Mouse (Mus musculus) spleen, adult 12 weeks (tissue): ENCODE measurements around the gene Stab1.

Experiments used
- DNase-seq: peaks from one replicate; pipeline ENCODE4 v3.0.0; 2022; ENCODE audit warnings: low spot score

The Stab1 gene

GRCm38 (mm10) chr14:31165010-31165409 is 3.4 kb downstream of the Stab1 start:
- DNase-seq: no peak

GRCm38 (mm10) chr14:31164067-31164466 is 4.4 kb downstream of the Stab1 start:
- no peak for DNase-seq

GRCm38 (mm10) chr14:31161638-31162037 is 6.8 kb downstream of the Stab1 start:
- DNase-seq: no peak

- no peak for DNase-seq
These were observed 7.2 kb downstream of the Stab1 start for GRCm38 (mm10) chr14:31161191-31161590.

GRCm38 (mm10) chr14:31160196-31161150 is 8.0 kb downstream of the Stab1 start:
- DNase-seq: no peak

- no peak for DNase-seq
These were observed 22.7 kb downstream of the Stab1 start for GRCm38 (mm10) chr14:31145694-31146093.

GRCm38 (mm10) chr14:31141011-31141410 is 27.4 kb downstream of the Stab1 start:
- no peak for DNase-seq

GRCm38 (mm10) chr14:31140141-31140540 is 28.3 kb downstream of the Stab1 start:
- no peak for DNase-seq

GRCm38 (mm10) chr14:31139666-31140065 is 28.8 kb downstream of the Stab1 start:
- no peak for DNase-seq

GRCm38 (mm10) chr14:31138897-31139429 is 29.5 kb downstream of the Stab1 start:
- no peak for DNase-seq

GRCm38 (mm10) chr14:31138219-31138896 is 30.1 kb downstream of the Stab1 start:
- no peak for DNase-seq

GRCm38 (mm10) chr14:31137791-31138190 is 30.6 kb downstream of the Stab1 start:
- no peak for DNase-seq

GRCm38 (mm10) chr14:31137281-31137595 is 31.2 kb downstream of the Stab1 start:
- no peak for DNase-seq

GRCm38 (mm10) chr14:31136411-31137280 is 31.8 kb downstream of the Stab1 start:
- no peak for DNase-seq

GRCm38 (mm10) chr14:31135495-31136410 is 32.7 kb downstream of the Stab1 start:
- DNase-seq: no peak

GRCm38 (mm10) chr14:31134015-31135000 is 34.1 kb downstream of the Stab1 start:
- no peak for DNase-seq

- no peak for DNase-seq
These were observed 35.3 kb downstream of the Stab1 start for GRCm38 (mm10) chr14:31133023-31133665.

GRCm38 (mm10) chr14:31132491-31132975 is 35.9 kb downstream of the Stab1 start:
- DNase-seq: no peak

- DNase-seq: peak; percentile 23
These were observed 36.4 kb downstream of the Stab1 start for GRCm38 (mm10) chr14:31132031-31132430.
